Mouse (Mus musculus): ENCODE data around the gene Dnajc13.
A peak's percentile ranks its signal among the peaks of the same experiment; 100 is the strongest.

DNA sequence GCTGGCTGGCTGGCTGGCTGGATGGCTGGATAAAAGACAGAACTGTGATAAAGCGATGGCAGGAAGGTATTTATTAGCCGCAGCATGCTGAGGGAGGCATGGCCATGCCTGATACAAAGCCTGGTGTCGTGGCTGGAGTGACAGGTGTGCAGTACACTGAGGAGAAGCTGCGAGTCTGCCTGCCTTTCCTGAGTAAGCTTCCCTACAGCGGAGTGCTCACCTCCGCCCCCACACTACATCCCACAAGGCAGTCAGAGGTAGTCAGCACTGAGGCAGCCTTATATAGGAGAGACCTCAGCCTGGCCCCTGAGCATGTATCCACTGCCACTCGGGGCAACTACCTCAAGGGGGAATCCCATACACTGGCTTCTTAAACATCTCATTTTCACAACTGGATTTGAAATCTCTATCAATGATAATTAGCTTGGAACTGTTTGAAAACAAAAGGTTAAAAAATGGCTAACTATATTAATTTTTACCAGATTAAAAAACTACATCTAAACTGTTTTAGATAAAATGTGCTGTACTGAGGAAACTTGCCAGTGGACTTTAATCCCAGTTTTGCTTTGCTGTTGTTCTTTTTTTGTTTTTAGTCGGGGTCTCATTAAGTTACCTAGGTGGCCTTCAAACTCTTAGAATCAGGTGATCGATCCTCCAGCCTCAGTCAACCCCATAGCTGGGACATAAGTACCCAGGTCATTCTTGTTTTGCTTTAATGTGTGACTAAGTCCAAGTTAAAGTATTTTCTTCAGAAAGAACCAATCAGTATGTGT, 8.1 kb downstream of the Dnajc13 start:
- TF ChIP-seq ZC3H11A (IDR thresholded peaks at IDR 0.05; ENCODE audit: low read depth, low read length) (no peak), MYB (IDR thresholded peaks at IDR 0.05; ENCODE audit: low read depth, low read length) (no peak), GATA1 (IDR thresholded peaks at IDR 0.05; ENCODE audit: low read depth, low read length) (no peak), CTCF (IDR thresholded peaks at IDR 0.05 in 2 of 3, conservative IDR thresholded peaks at IDR 0.05 in 1 of 3; ENCODE audit: control insufficient read depth in 1 of 3, insufficient read depth in 1 of 3, low read depth in 2 of 3, low read length in 3 of 3, poor library complexity in 1 of 3, severe bottlenecking in 1 of 3) (no peak), CHD2 (IDR thresholded peaks at IDR 0.05; ENCODE audit: low read length) (no peak), TAL1 (IDR thresholded peaks at IDR 0.05; ENCODE audit: low read length) (peak; percentile 6; the same call in 1 of the 2 replicates)
